Mouse (Mus musculus) stomach, embryonic 16.5 days (tissue): ENCODE results near the gene Uhrf1. TPM values are rescaled to one million over a fixed set of nuclear protein-coding genes. Genes with fewer than 3 reads are reported as not detected.

ENCODE experiments used
- ATAC-seq: fragments of 200-750 bp; cut with Nextera tagmentation; 2 replicates; pipeline ENCODE4 v1.8.0; 2017; ENCODE audit warnings: moderate number of reproducible peaks, moderate TSS enrichment; ENCODE audit not compliant: insufficient read depth, low FRiP score
- H3K27ac ChIP-seq: fragments of 300-500 bp; sonication (generic); 2 replicates; pipeline ENCODE4 v1.5.1; 2014; ENCODE audit warnings: low read length
- H3K27me3 ChIP-seq: fragments of 300-500 bp; sonication (generic); 2 replicates; pipeline ENCODE4 v1.6.1; 2014; ENCODE audit warnings: low read length, control low read depth, mixed read lengths; ENCODE audit not compliant: control insufficient read depth, insufficient read depth
- H3K36me3 ChIP-seq: fragments of 300-500 bp; sonication (generic); 2 replicates; pipeline ENCODE4 v1.6.1; 2014; ENCODE audit warnings: low read length; ENCODE audit not compliant: control insufficient read depth, insufficient read depth
- H3K4me1 ChIP-seq: fragments of 300-500 bp; sonication (generic); 2 replicates; pipeline ENCODE4 v1.6.1; 2014; ENCODE audit warnings: low read length, control low read depth, mixed read lengths; ENCODE audit not compliant: control insufficient read depth, insufficient read depth
- H3K4me2 ChIP-seq: fragments of 300-500 bp; sonication (generic); 2 replicates; pipeline ENCODE4 v1.6.1; 2014; ENCODE audit warnings: low read depth, low read length, mixed read lengths
- H3K4me3 ChIP-seq: fragments of 300-500 bp; sonication (generic); replicated peaks from 2 replicates; pipeline ENCODE4 v1.5.1; 2014; ENCODE audit warnings: mild to moderate bottlenecking, low read length
- H3K9ac ChIP-seq: fragments of 300-500 bp; sonication (generic); 2 replicates; pipeline ENCODE4 v1.6.1; 2014; ENCODE audit warnings: low read length
- H3K9me3 ChIP-seq: fragments of 300-500 bp; sonication (generic); replicated peaks from 2 replicates; pipeline ENCODE4 v1.6.1; 2016; ENCODE audit warnings: low read length, control low read depth; ENCODE audit not compliant: control insufficient read depth
- WGBS: fragments of 180-500 bp; shearing (Covaris S2); extraction: QIAGEN DNeasy Blood & Tissue Kit; methylation state at CpG from one replicate; pipeline ENCODE4 v1.1.7; 2014; 5-methylcytosine and 5-hydroxymethylcytosine counted together
- polyA plus RNA-seq: library from polyadenylated mRNA; unstranded; fragments of >200 nt; fragmentation: Nextera tagmentation; extraction: Ambion mirVana; gene quantifications from 2 replicates; pipeline ENCODE4 v1.2.1, GENCODE M21; 2015

Uhrf1 gene
- polyA plus RNA-seq, 1 experiment from 2014 or later = 90.4 TPM

DNA sequence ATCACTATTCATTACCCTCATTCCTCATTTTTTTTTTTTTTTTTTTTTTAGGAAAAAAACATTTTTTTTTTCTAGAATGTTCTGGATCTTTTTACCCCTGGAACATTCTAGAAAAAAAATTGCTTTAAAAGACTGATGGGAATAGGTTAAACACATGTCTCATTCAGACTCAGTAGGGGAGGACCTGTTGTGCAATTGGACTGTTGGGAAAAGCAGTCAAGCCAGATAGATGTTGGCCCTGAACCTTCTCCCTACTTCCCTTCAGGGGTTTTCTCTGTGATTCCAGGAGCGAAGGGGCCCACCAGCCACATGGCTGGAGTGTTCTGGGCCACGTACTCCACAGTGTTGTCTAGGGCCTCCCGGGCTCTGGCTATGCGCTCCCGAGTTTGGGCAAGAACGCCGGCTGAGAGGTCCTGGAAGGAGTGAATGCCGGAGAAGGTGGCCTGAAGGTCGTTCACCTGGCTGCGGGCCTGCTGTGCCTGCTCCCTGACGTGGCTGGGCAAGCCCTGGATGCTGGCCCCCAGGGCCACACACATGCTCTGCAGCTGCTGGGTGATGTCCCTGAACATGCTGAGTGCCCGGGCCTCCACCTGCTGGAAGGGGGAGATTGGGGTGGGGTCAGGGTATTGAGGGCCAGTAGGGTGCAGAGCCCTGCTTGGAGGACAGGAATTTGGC lies 23.5 kb upstream of the Uhrf1 start:
- Histone ChIP-seq H3K27me3 (no peaks in the 10 kb centered on the region), H3K27ac (no peak overlapping the region), H3K4me1 (peaks cover 15% of the 10 kb centered on the region), H3K9me3 (no peaks in the 10 kb centered on the region), H3K36me3 (peaks cover 14% of the 10 kb centered on the region), H3K9ac (no peak overlapping the region), H3K4me3 (no peak overlapping the region), H3K4me2 (no peak overlapping the region)
- no peak for ATAC-seq
- 86% methylated on average over 12 of the region's 12 CpGs for WGBS

DNA sequence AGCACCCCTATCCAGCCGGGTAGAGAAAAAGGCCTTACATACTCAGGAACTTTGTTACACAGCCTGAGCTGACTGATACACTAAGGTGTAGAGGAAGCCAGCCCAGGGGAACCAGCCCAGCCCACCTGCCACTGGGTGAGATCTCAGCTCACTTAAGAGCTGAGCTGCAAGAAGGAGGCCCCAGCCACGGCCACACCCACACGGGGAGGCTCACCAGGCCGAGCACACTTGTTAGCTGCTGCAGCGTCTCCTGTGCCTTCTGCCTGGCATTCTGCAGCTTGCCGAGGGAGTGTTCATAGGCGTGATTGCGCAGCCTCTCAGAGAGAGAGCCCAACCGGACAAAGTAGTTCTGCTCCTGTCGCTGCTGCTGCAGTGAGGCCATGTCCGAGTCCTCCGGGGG lies 21.9 kb upstream of the Uhrf1 start:
- Histone ChIP-seq H3K9ac (no peak overlapping the region), H3K27ac (no peak overlapping the region), H3K4me1 (peaks cover 15% of the 10 kb centered on the region), H3K36me3 (peaks cover 26% of the 10 kb centered on the region), H3K27me3 (no peaks in the 10 kb centered on the region), H3K4me2 (no peak overlapping the region), H3K9me3 (no peaks in the 10 kb centered on the region), H3K4me3 (no peak overlapping the region)
- ATAC-seq = no peak
- 87% methylated on average over 12 of the region's 12 CpGs for WGBS

DNA sequence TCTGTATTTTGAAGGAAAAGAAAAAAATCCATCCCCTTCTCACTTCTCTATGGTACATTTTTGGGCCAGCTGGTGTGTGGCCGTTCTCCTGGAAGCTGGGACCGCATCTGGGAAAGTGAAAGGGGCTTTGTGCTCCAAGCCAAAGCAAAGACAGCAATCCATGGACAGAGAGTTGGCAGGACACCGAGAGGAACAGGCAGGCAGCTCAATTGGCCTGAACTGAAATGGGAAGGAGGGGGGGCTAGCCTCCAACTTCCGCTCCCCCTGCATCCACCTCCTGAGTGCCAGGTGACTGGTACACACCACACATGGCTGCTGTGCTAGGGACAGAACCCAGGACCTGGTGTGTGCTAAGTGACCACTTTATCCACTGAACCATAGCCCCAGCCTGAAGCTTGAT lies 20.3 kb upstream of the Uhrf1 start:
- peaks cover 18% of the 10 kb centered on the region for H3K4me1 ChIP-seq
- no peak overlapping the region for H3K9ac ChIP-seq
- 84% methylated on average over 4 of the region's 4 CpGs for WGBS
- ATAC-seq = no peak
- 0 out of 2 replicates have a peak overlapping the region, but pooled peaks have one; percentile 7 for H3K27ac ChIP-seq
- no peaks in the 10 kb centered on the region for H3K27me3 ChIP-seq
- no peak overlapping the region for H3K4me3 ChIP-seq
- no peak overlapping the region for H3K4me2 ChIP-seq
- peaks cover 26% of the 10 kb centered on the region for H3K36me3 ChIP-seq
- H3K9me3 ChIP-seq = no peaks in the 10 kb centered on the region

DNA sequence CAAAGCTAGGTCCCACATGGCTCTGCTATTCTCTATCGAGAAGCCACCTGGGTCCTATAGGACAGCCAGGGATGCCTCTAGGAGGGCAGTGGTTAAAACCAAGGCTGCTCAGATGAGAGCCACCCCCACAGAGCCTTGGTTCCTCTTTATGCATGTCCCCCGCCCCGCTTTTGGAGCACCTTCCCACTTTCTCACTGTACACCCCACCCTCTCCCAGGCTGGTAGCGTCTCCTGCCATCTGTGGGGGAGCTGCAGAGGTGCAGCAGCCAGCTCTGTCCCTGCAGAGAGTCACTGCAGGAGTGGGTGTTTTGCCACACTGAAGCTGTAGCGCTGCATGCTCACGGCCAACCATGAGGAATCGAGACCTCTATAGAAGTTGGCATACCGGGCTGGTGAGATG lies 19.8 kb upstream of the Uhrf1 start:
- Histone ChIP-seq H3K4me1 (peaks cover 22% of the 10 kb centered on the region), H3K27ac (0 out of 2 replicates have a peak overlapping the region, but pooled peaks have one; percentile 7), H3K9me3 (no peaks in the 10 kb centered on the region), H3K36me3 (peaks cover 26% of the 10 kb centered on the region), H3K27me3 (no peaks in the 10 kb centered on the region), H3K4me3 (no peak overlapping the region), H3K4me2 (no peak overlapping the region), H3K9ac (no peak overlapping the region)
- ATAC-seq = no peak
- 87% methylated on average over 8 of the region's 8 CpGs for WGBS

DNA sequence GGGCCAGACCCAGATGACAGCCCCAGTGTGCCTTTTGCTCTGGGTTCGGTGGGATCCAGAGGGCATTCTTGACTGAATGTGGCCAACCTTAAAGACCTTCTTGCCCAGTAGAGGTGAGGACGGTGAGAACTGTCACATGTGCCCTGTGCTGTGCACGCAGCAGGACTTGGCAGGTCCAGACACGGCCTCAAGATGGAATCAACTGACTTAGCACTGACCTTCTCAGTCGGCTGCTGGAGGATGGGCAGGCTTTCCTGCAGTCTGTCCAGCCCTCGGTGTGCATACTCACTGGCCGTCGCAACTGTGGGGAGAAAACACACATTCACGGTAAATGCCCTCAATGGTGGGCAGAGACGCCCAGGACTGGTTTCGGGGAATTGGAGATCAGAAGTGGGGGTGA lies 17.1 kb upstream of the Uhrf1 start:
- Histone ChIP-seq H3K27me3 (no peaks in the 10 kb centered on the region), H3K27ac (no peak overlapping the region), H3K4me2 (no peak overlapping the region)

DNA sequence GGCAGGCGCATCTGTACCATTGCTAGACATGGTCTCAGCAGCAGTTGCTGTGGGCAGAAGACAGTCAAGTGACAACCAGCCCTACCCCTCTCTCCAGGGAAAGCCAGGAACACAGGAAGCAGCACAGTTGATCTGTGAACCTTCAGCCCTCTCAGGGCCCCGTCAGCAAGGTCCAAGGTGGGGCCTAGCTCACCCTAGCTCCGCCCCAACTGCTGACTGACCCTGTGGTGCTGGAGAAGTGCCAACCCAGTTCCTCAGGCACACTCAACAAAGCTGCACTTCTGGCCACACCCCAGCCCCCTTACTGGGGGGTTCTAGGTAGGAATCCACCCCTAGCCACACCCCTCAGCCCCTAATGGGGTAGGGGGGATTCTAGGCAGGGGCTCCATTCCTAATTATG lies 15.3 kb upstream of the Uhrf1 start:
- Histone ChIP-seq H3K4me1 (peaks cover 36% of the 10 kb centered on the region), H3K4me3 (peak overlapping the region; percentile 31), H3K9me3 (no peaks in the 10 kb centered on the region), H3K9ac (peak overlapping the region; percentile 65), H3K36me3 (peaks cover 11% of the 10 kb centered on the region), H3K27ac (peak overlapping the region; percentile 99), H3K4me2 (peak overlapping the region; percentile 65), H3K27me3 (no peaks in the 10 kb centered on the region)
- ATAC-seq = peak; percentile 13
- 35% methylated on average over 3 of the region's 3 CpGs for WGBS

More for the DNA sequence above, 17.1 kb upstream of the Uhrf1 start:
- no peak for ATAC-seq
- H3K36me3 ChIP-seq = peaks cover 19% of the 10 kb centered on the region
- H3K4me1 ChIP-seq = peaks cover 32% of the 10 kb centered on the region
- no peaks in the 10 kb centered on the region for H3K9me3 ChIP-seq
- H3K9ac ChIP-seq = no peak overlapping the region
- 90% methylated on average over 11 of the region's 11 CpGs for WGBS
- H3K4me3 ChIP-seq = no peak overlapping the region

DNA sequence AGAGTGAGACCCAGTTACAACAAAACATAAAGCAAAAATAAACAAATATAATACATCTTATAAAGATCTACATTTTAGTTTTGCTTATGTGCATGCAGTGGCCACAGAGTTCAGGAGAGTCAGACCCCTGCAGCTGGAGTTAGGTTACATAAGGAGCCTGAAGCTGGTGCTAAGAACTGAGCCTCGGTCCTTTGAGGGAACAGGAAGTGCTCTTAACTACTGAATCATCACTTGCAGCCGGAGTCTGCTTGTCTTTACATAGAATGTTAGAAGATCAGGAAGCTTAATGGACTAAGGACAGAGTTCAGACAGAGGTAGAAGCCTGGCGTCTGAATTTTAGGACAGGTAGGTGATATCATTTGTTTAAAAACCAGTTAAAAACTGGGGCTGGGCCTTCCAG lies 14.3 kb upstream of the Uhrf1 start:
- H3K36me3 ChIP-seq = peaks cover 11% of the 10 kb centered on the region
- peak overlapping the region; percentile 65 for H3K4me3 ChIP-seq
- no peaks in the 10 kb centered on the region for H3K27me3 ChIP-seq
- H3K27ac ChIP-seq = peak overlapping the region; percentile 99
- 20% methylated on average over 3 of the region's 3 CpGs for WGBS
- no peak for ATAC-seq
- H3K4me1 ChIP-seq = peaks cover 36% of the 10 kb centered on the region
- H3K4me2 ChIP-seq = peak overlapping the region; percentile 65
- H3K9ac ChIP-seq = peak overlapping the region; percentile 81
- H3K9me3 ChIP-seq = no peaks in the 10 kb centered on the region

DNA sequence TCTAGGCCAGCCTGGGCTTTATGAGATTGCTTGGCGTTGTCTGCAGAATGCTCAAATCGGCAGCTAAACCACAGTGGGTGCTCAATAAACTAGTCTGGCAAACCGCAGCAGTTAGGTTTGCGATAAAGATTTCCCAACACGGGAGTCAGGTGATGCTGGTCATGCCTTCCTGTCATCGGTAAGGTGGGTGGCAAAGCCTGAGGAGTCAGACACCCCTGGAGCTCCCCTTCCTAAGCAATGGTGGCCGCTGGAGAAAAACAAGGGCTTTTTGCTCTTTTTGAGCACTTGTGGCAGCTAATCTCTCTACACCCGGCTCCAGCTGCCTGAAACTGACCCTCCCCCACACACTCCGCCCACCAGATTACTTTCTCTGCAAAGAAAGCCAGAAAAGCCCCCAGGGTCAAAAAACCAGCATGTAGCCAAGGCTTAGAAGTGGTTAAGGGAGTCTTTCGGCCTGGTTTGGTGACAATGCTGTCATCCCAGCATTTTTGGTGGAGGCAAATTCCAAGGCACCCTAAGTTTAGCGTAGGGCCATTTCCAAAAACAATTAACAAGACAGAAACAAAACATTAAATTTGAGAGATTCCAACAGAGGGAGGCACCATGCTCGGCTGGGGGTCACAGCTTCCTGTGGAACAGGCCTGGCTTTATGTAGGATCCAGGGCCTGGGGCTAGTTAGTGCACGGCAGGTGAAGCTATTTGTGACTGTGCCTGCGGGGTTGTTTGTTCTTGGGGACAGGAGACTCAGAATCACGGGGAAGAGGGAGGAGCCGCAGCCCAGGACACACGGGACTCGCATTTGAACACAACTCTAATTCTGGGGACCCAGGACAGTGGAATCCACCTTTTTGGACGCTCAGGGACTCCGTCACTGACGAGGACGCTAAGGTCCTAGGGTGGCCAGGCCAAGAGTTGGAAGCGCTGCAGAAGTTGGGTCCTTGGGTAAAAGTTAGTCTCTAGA lies 13.5 kb upstream of the Uhrf1 start:
- peak overlapping the region; percentile 81 for H3K9ac ChIP-seq
- H3K4me1 ChIP-seq = peaks cover 36% of the 10 kb centered on the region
- H3K4me2 ChIP-seq = peak overlapping the region; percentile 65
- H3K36me3 ChIP-seq = peaks cover 11% of the 10 kb centered on the region
- WGBS = 5% methylated on average over 23 of the region's 23 CpGs
- no peaks in the 10 kb centered on the region for H3K9me3 ChIP-seq
- no peaks in the 10 kb centered on the region for H3K27me3 ChIP-seq
- H3K4me3 ChIP-seq = peak overlapping the region; percentile 65
- ATAC-seq = peak; percentile 4; the same call in 1 of the 2 replicates
- H3K27ac ChIP-seq = peak overlapping the region; percentile 99
